Mouse (Mus musculus) limb, embryonic 14.5 days (tissue): ENCODE results near the gene Glp2r. TPM values are rescaled to one million over a fixed set of nuclear protein-coding genes. Genes with fewer than 3 reads are reported as not detected.

ENCODE experiments used
- ATAC-seq: fragments of 200-750 bp; cut with Nextera tagmentation; 2 replicates; pipeline ENCODE4 v1.8.0; 2017; ENCODE audit warnings: low read depth, moderate number of reproducible peaks, moderate TSS enrichment; ENCODE audit not compliant: low FRiP score
- DNase-seq: peaks from one replicate; pipeline ENCODE4 v3.0.0-alpha.2; 2015; ENCODE audit warnings: low spot score
- H3K27ac ChIP-seq: fragments of 300-500 bp; sonication (generic); replicated peaks from 2 replicates; pipeline ENCODE4 v1.5.1; 2014; ENCODE audit warnings: low read depth, mild to moderate bottlenecking, low read length, moderate library complexity, mixed read lengths
- H3K27me3 ChIP-seq: fragments of 300-500 bp; sonication (generic); 2 replicates; pipeline ENCODE4 v1.6.1; 2014; ENCODE audit warnings: low read length, mixed read lengths; ENCODE audit not compliant: control insufficient read depth, insufficient read depth
- H3K36me3 ChIP-seq: fragments of 300-500 bp; sonication (generic); 2 replicates; pipeline ENCODE4 v1.6.1; 2014; ENCODE audit warnings: mild to moderate bottlenecking, low read length, moderate library complexity, mixed read lengths; ENCODE audit not compliant: control insufficient read depth, insufficient read depth
- H3K4me1 ChIP-seq: fragments of 300-500 bp; sonication (generic); 2 replicates; pipeline ENCODE4 v1.6.1; 2014; ENCODE audit warnings: antibody characterized with exemption, low read length, mixed read lengths; ENCODE audit not compliant: control insufficient read depth, insufficient read depth
- H3K4me2 ChIP-seq: fragments of 300-500 bp; sonication (generic); replicated peaks from 2 replicates; pipeline ENCODE4 v1.6.1; 2014; ENCODE audit warnings: low read depth, mild to moderate bottlenecking, low read length, moderate library complexity; ENCODE audit not compliant: severe bottlenecking
- H3K4me3 ChIP-seq: fragments of 300-500 bp; sonication (generic); replicated peaks from 2 replicates; pipeline ENCODE4 v1.5.1; 2014; ENCODE audit warnings: low read length
- H3K9ac ChIP-seq: fragments of 300-500 bp; sonication (generic); 2 replicates; pipeline ENCODE4 v1.6.1; 2014; ENCODE audit warnings: mild to moderate bottlenecking, low read depth, low read length, moderate library complexity; ENCODE audit not compliant: severe bottlenecking
- H3K9me3 ChIP-seq: fragments of 300-500 bp; sonication (generic); 2 replicates; pipeline ENCODE4 v1.6.1; 2016; ENCODE audit warnings: low read length; ENCODE audit not compliant: control insufficient read depth
- POLR2A ChIP-seq: fragments of 200-500 bp; IDR thresholded peaks from 2 replicates; pipeline ENCODE4 v1.8.0; 2012; ENCODE audit warnings: inconsistent platforms, mild to moderate bottlenecking, moderate library complexity, borderline replicate concordance; ENCODE audit not compliant: insufficient read depth, insufficient read length; ENCODE audit errors: extremely low read depth
- WGBS: fragments of 180-500 bp; shearing (Covaris S2); extraction: QIAGEN DNeasy Blood & Tissue Kit; methylation state at CpG from one replicate; pipeline ENCODE4 v1.1.7; 2014; 5-methylcytosine and 5-hydroxymethylcytosine counted together
- polyA plus RNA-seq, 2 experiments: library from polyadenylated mRNA; depleted of rRNA in 1 of 2; stranded (reverse) in 1 of 2; unstranded in 1 of 2; fragments of >200 nt; fragmentation: Nextera tagmentation in 1 of 2; extraction: Ambion mirVana in 1 of 2; gene quantifications; 2 replicates each; pipeline versions ENCODE4 v1.2.1 to v1.2.3; 2012 to 2014

Gene Glp2r
- polyA plus RNA-seq, 2 experiments = 0.03 TPM; not detected in 1

- no peak overlapping the region for H3K4me3 ChIP-seq
- no peak overlapping the region for H3K4me2 ChIP-seq
- no peak for ATAC-seq
- H3K4me1 ChIP-seq = no peaks in the 10 kb centered on the region
- no peak for DNase-seq
- no peak overlapping the region for H3K27ac ChIP-seq
- H3K27me3 ChIP-seq = no peaks in the 10 kb centered on the region
- H3K9me3 ChIP-seq = no peaks in the 10 kb centered on the region
- H3K36me3 ChIP-seq = no peaks in the 10 kb centered on the region
- no peak for TF ChIP-seq POLR2A
- no peak overlapping the region for H3K9ac ChIP-seq
Observed at GRCm38 (mm10) chr11:67728726-67729125, 42.2 kb downstream of the Glp2r start.

GRCm38 (mm10) chr11:67727095-67727494 is 43.9 kb downstream of the Glp2r start:
- ATAC-seq (no peak), DNase-seq (peak; percentile 26)
- 58% methylated on average over 6 of the region's 6 CpGs for WGBS
- H3K27ac ChIP-seq = no peak overlapping the region
- H3K27me3 ChIP-seq = no peaks in the 10 kb centered on the region
- TF ChIP-seq POLR2A = no peak
- no peaks in the 10 kb centered on the region for H3K9me3 ChIP-seq
- H3K4me2 ChIP-seq = no peak overlapping the region
- no peak overlapping the region for H3K4me3 ChIP-seq
- no peak overlapping the region for H3K9ac ChIP-seq
- H3K4me1 ChIP-seq = no peaks in the 10 kb centered on the region
- H3K36me3 ChIP-seq = no peaks in the 10 kb centered on the region

- Histone ChIP-seq H3K36me3 (no peaks in the 10 kb centered on the region), H3K9ac (no peak overlapping the region), H3K27me3 (no peaks in the 10 kb centered on the region), H3K4me2 (no peak overlapping the region), H3K4me3 (no peak overlapping the region), H3K9me3 (no peaks in the 10 kb centered on the region), H3K27ac (no peak overlapping the region), H3K4me1 (no peaks in the 10 kb centered on the region)
- WGBS = 73% methylated on average over 8 of the region's 8 CpGs
- ATAC-seq (no peak), DNase-seq (no peak)
- no peak for TF ChIP-seq POLR2A
Observed at GRCm38 (mm10) chr11:67723231-67724013, 47.5 kb downstream of the Glp2r start.

GRCm38 (mm10) chr11:67722399-67723156 is 48.4 kb downstream of the Glp2r start:
- H3K27ac ChIP-seq = no peak overlapping the region
- H3K4me2 ChIP-seq = no peak overlapping the region

GRCm38 (mm10) chr11:67721485-67721884 is 49.5 kb downstream of the Glp2r start:
- Histone ChIP-seq H3K4me1 (no peaks in the 10 kb centered on the region), H3K4me3 (no peak overlapping the region), H3K36me3 (no peaks in the 10 kb centered on the region), H3K27me3 (no peaks in the 10 kb centered on the region), H3K4me2 (no peak overlapping the region), H3K9me3 (no peaks in the 10 kb centered on the region), H3K9ac (no peak overlapping the region), H3K27ac (no peak overlapping the region)
- 92% methylated on average over 5 of the region's 5 CpGs for WGBS
- DNase-seq (no peak), ATAC-seq (no peak)
- TF ChIP-seq POLR2A = no peak

More at GRCm38 (mm10) chr11:67722399-67723156, 48.4 kb downstream of the Glp2r start:
- ATAC-seq = no peak
- 64% methylated on average over 7 of the region's 7 CpGs for WGBS
- H3K4me3 ChIP-seq = no peak overlapping the region
- no peak for TF ChIP-seq POLR2A
- H3K36me3 ChIP-seq = no peaks in the 10 kb centered on the region
- no peaks in the 10 kb centered on the region for H3K9me3 ChIP-seq
- no peak for DNase-seq
- H3K9ac ChIP-seq = no peak overlapping the region
- H3K27me3 ChIP-seq = no peaks in the 10 kb centered on the region
- no peaks in the 10 kb centered on the region for H3K4me1 ChIP-seq
